Mouse (Mus musculus): ENCODE measurements around the gene Ankrd33.
"Not testable (repeated sequence)": the region's sequence is repeated elsewhere in the genome, so short reads cannot be mapped to it uniquely, and the experiment has no call there.

Gene Ankrd33

DNA sequence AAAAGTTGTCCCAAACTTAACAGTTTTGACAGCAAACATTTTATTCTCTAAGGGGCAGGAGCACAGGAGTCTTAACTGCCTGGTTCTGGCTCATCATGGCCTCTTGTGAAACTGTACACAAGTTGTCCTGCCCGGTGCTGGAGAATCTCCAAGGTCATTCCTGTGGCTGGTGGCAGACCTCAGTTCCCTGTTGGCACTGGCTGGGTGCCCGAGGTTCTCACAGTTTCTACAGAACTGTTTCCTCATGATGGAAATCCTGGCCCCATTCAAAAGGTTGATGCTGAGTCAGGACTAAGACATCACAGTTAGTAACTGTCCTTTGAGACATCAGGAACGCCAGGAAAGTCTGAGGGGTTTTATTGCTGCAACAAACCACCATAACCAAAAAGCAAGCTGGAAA is 28.6 kb upstream of the Ankrd33 start:
- in situ Hi-C loops (cut with MboI): no loop called here

DNA sequence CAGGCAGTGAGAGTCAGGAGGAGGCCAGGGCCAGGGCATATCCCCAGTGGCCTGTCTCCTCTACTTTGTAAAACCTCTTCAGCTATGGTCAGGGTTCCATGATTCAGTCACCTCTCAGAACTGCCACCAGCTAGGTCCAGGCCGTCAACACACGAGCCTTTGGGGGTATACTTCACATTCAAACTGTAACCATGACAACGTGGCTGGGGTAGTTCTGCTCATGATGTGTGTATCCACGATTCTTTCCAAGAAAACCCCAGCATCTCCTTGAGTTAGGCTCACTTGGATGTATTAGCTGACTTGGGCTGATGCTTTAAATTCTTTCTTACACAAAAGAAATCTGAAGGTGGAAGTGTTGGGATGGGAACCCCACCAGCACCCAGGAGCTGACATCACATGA is 27.3 kb upstream of the Ankrd33 start:
- in situ Hi-C loops (cut with MboI): no loop called here

DNA sequence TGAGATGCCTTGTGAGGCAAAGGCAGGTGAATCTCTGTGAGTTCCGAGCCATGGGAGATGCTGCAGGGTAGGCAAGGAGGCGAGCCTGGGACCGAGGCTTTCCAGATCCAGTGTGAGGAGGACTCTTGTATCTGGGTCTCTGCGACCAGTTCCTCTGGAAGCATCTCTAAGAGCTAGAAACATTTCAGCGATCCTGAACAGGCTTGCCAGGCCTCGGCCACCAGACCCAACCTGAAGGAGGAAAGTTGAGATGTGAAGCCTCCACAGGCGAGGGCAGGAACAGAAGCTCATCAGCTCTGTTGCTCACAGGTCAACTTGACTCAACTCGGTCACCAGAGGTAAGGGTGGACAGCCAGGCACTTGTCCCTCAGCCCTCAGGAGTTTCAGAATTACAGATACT is 24.0 kb upstream of the Ankrd33 start:
- in situ Hi-C loops (cut with MboI): no loop called here

DNA sequence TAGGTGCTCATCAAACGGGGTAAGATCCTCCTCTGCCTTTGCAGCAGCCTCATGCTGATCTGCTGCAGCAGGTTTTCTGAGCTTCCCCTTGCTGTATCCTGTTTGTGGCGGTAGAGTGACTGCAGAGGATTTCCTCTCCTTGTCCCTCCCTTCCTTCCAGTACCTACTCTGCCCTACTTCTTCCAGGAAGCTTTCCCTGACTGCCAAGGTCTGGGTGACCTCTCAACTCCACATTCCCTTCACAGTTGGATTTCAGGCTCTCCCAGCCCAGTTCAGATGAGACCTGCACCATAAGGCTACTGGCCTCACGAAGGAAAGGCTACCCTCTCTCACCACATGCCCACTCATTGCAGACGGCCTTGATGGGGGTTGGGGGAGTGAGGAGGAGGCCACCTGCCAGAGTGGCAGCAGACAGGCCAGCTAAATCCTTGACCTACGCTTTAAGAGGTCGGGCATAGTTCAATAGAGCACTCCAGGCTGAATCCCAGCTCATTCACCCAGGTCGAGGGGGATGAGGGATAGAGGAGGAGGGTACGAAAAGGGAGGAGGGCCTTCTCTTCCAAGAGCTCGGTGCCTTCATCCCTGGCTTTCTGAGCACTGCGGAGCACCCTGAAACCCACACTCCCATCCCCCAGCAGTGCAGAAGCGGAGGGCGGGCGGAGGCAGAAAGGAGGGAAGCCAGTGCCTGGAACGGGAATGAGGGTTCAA is 23.3 kb upstream of the Ankrd33 start:
- in situ Hi-C loops (cut with MboI): no loop called here

GRCm38 (mm10) chr15:101092829-101093648 is 22.5 kb upstream of the Ankrd33 start:
- in situ Hi-C loops (cut with MboI): no loop called here

- in situ Hi-C loops (cut with MboI): no loop called here
These were observed 21.6 kb upstream of the Ankrd33 start for GRCm38 (mm10) chr15:101093988-101094387.

GRCm38 (mm10) chr15:101094979-101095378 is 20.6 kb upstream of the Ankrd33 start:
- in situ Hi-C loops (cut with MboI): no loop called here

GRCm38 (mm10) chr15:101095392-101095791 is 20.2 kb upstream of the Ankrd33 start:
- in situ Hi-C loops (cut with MboI): no loop called here

- in situ Hi-C loops (cut with MboI): no loop called here
These were observed 17.4 kb upstream of the Ankrd33 start for GRCm38 (mm10) chr15:101097985-101098651.

DNA sequence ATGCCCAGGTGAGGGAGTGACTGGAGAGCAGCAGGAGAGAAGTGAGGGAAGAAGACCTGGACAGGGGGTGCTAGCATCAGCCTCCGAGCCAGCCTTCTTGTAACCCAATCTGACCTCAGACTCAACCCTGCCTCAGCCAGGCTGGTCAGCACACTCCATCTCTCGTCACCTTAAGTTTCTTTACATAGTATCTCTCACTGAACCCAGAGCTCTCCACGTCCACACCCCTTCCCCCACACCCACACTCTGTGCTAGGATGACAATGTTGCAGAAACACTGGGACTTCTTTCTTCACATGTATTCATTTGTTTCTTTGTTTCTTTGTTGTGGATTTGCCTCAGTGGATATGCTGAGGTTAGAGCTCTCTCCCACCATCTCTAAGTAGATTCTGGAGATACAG is 14.6 kb upstream of the Ankrd33 start:
- in situ Hi-C loops (cut with MboI): no loop called here

- in situ Hi-C loops (cut with MboI): no loop called here
These were observed 11.8 kb upstream of the Ankrd33 start for GRCm38 (mm10) chr15:101103605-101104304.

DNA sequence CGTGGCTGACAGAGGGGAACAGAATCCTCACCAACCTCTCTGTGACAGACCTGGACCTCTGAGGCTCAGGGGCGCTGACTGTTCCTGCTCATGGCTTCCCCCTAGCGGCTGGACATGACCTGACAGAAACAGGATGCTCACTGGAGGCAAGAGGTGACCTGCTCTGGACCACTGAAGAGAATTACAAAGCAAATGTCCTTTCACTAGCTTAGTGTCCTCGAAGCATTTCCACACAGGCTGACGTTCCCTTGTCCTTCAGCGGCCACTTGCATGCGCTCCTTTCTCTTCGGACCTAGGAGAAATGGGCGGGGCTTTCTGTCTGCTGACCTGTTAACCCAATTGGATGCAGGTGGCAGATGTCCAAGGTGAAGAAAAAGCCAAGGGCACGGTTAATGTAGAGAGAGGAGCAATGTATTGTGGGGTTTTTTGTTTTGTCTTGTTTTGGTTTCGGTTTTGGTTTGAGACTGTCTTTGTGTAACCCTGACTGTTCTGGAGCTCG is 10.0 kb upstream of the Ankrd33 start:
- in situ Hi-C loops (cut with MboI): no loop called here

DNA sequence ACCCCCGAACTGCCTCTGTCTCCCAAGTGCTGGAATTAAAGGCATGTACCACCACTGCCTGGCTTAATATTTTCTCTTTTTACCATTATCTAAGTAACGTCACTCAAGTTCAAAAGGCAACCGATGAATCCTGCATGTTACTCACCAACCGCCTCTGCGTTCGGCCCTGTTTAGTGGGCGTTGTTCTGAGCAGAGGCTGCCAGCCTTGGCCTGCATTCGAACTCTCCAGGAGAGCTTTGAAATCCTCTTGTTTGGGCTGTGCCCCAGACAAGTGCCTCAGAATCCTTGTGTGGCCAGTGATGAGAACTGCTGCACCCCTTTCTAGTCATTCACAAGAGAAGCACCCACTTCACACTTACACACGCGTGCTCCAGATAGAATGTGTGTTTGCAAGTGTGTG is 9.5 kb upstream of the Ankrd33 start:
- in situ Hi-C loops (cut with MboI): no loop called here

GRCm38 (mm10) chr15:101107906-101108671 is 7.5 kb upstream of the Ankrd33 start:
- in situ Hi-C loops (cut with MboI): no loop called here

DNA sequence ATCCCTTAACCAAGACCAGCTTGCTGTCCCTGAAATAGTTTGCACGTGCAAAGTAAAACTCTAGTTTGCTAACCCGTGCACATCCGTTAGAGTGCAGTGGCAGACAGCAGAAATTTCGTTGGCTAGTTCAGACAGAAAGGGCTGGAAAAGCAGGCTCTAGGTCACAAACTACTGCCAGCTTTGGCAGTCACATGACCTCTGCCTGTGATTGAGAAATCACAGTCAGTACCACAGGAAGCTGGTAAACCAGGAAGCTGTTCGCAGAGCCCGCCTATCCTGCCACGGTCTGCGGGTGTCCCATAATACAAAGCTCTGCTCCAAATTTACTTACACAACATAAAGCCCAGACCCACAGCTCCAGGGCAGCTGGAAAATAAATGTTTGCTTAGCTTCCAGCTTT is 2.4 kb upstream of the Ankrd33 start:
- in situ Hi-C loops (cut with MboI): no loop called here

GRCm38 (mm10) chr15:101113778-101114177 is 1.8 kb upstream of the Ankrd33 start:
- in situ Hi-C loops (cut with MboI): not testable (repeated sequence)

GRCm38 (mm10) chr15:101118399-101119125 is 3.0 kb downstream of the Ankrd33 start:
- in situ Hi-C loops (cut with MboI): no loop called here

DNA sequence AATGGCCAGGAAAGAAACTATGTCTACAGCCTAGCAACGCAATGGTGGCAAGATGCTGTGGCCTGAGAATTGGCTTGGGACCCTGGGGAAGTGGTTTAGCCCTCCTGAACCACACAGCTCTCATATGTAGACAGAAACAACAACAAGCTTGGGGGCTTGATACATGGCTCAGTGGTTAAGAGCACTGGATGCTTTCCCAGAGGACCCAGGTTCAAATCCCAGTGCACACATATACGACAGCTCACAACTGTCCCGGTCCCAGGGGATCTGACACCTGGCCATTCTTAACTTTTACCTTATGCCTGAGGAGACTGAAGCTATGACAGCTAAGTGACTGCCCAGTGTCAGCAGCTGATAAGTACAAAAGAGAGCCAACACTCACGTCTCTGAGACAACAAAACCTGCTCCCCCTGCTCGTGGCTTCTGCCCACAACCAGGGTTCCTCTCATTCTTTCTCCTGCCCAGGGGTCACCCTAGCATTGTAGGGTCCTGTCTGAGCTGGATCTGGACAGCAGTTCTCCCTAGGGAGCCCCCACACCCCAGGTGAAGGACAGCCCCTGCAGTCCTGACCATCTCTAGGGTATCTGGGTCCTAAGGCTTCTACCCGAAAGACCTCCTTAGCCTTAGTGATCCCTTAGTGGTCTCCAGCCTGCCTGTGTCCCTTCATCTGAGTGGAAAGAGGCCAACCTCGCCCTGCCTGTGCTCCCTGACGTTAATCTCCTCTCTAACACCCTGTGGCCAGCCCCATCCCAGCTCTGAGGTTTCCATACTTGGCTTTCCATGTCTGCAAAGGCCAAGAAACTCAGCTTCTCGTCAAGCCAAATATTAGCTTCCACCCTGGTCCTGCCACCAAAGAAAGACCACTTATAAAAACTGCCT is 6.1 kb downstream of the Ankrd33 start:
- in situ Hi-C loops (cut with MboI): no loop called here

GRCm38 (mm10) chr15:101122290-101122589 is 6.7 kb downstream of the Ankrd33 start:
- in situ Hi-C loops (cut with MboI): no loop called here

DNA sequence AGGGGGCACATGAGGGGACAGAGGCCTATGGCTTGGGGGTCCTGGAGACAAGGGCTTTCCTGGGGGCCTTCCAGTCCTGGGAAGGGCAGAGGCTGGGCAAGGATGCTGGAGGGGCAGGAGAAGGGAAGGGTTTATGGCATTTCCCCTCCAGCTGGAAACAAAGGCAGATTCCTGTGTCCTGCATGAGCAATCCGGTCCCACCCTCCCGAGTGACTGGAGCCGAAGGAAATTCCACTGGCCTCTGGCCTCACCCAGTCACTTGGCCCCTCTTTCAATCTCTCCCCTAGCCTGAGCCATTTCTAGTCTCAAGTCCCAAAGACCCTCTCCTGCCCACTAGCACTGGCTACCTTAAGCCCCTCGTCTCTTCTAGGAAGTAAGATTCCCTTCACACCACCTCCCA is 7.6 kb downstream of the Ankrd33 start:
- in situ Hi-C loops (cut with MboI): no loop called here
